Mouse (Mus musculus) thymus, adult 2 months (tissue): ENCODE measurements around the gene Tmed10. TPM values are rescaled to one million over a fixed set of nuclear protein-coding genes. Genes with fewer than 3 reads are reported as not detected.

Experiments used
- DNase-seq: peaks from one replicate; pipeline ENCODE4 v3.0.0; 2021
- H3K27ac ChIP-seq: fragments of 200-500 bp; 2 replicates; pipeline ENCODE4 v1.5.1; 2012; ENCODE audit warnings: low read length, control low read depth; ENCODE audit not compliant: control insufficient read depth, insufficient read depth
- H3K27me3 ChIP-seq: fragments of 200-500 bp; 2 replicates; pipeline ENCODE4 v1.6.1; 2012; ENCODE audit warnings: mild to moderate bottlenecking, low read length, moderate library complexity, mixed read lengths; ENCODE audit not compliant: control insufficient read depth, insufficient read depth
- H3K36me3 ChIP-seq: fragments of 200-500 bp; 2 replicates; pipeline ENCODE4 v1.6.1; 2012; ENCODE audit warnings: mild to moderate bottlenecking, low read length, moderate library complexity; ENCODE audit not compliant: control insufficient read depth, insufficient read depth
- H3K4me1 ChIP-seq: fragments of 200-500 bp; replicated peaks from 2 replicates; pipeline ENCODE4 v1.6.1; 2012; ENCODE audit warnings: low read length; ENCODE audit not compliant: control insufficient read depth, insufficient read depth
- H3K4me3 ChIP-seq: fragments of 200-500 bp; 2 replicates; pipeline ENCODE4 v1.5.1; 2012; ENCODE audit warnings: mild to moderate bottlenecking, low read length, control low read depth, moderate library complexity; ENCODE audit not compliant: control insufficient read depth, insufficient read depth
- CTCF ChIP-seq: fragments of 200-500 bp; IDR thresholded peaks from 2 replicates; pipeline ENCODE4 v1.5.1; 2012; ENCODE audit warnings: mild to moderate bottlenecking, control low read depth, low read length, moderate library complexity, borderline replicate concordance; ENCODE audit not compliant: control insufficient read depth, poor library complexity, insufficient read depth; ENCODE audit errors: extremely low read depth
- POLR2A ChIP-seq: fragments of 200-500 bp; IDR thresholded peaks from 2 replicates; pipeline ENCODE4 v1.6.1; 2012; ENCODE audit warnings: mild to moderate bottlenecking, low read length, control low read depth, moderate library complexity; ENCODE audit not compliant: control insufficient read depth, poor library complexity, insufficient read depth; ENCODE audit errors: extremely low read depth
- WGBS: fragments of 180-500 bp; shearing (Covaris S2); methylation state at CpG from one replicate; pipeline ENCODE4 v1.1.7; 2018; 5-methylcytosine and 5-hydroxymethylcytosine counted together
- polyA plus RNA-seq: library from polyadenylated mRNA; depleted of rRNA; stranded (reverse); fragments of >200 nt; gene quantifications from 2 replicates; pipeline ENCODE4 v1.2.3, GENCODE M21; 2012

Tmed10 gene
- polyA plus RNA-seq, 1 experiment: 152 TPM

DNA sequence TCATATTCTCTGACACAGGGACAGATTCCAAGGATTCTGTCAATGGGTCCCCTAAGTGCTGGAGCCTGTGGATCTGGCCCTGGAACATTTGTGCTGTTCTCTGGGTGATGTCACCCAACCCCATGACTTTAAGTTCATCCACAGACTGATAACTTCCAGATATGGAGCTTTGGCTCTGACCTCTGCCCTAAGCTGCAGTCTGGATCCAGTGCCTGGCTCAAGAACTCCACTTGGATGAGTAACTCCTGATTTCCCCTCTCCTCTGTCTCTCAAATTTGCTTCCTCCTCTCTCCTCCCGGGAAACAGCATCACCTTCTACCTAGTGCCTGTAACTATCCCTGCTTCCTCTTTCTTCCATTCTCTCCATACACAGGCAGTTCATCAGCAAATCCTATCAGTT, 5.7 kb upstream of the Tmed10 start:
- Histone ChIP-seq H3K4me3 (no peak overlapping the region), H3K36me3 (no peaks in the 10 kb centered on the region), H3K27ac (no peak overlapping the region), H3K27me3 (no peaks in the 10 kb centered on the region), H3K4me1 (peaks cover 8% of the 10 kb centered on the region)
- no peak for DNase-seq
- 83% methylated on average over 1 of the region's 1 CpGs for WGBS
- TF ChIP-seq CTCF (no peak), POLR2A (no peak)

DNA sequence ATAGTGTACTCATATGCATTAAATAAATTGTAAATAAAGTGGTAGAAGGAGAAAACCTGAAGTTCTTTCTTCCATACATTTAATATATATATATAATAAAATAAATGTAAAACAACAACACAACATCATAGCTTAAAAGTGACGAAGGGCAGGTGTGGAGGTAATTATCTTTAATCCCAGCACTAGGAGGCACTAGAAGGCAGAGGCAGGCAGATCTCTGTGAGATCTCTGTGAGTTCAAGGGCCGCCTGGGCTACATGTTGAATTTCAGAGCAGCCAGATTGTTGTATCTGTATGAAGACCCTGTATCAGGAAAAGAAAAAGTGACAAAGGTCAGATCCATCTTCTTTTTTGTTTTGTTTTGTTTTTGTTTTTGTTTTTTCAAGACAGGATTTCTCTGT, 3.6 kb upstream of the Tmed10 start:
- Histone ChIP-seq H3K4me1 (peaks cover 7% of the 10 kb centered on the region), H3K4me3 (no peak overlapping the region), H3K36me3 (no peaks in the 10 kb centered on the region), H3K27me3 (no peaks in the 10 kb centered on the region), H3K27ac (no peak overlapping the region)
- TF ChIP-seq POLR2A: no peak
- DNase-seq: no peak
- WGBS: 93% methylated on average over 2 of the region's 2 CpGs

DNA sequence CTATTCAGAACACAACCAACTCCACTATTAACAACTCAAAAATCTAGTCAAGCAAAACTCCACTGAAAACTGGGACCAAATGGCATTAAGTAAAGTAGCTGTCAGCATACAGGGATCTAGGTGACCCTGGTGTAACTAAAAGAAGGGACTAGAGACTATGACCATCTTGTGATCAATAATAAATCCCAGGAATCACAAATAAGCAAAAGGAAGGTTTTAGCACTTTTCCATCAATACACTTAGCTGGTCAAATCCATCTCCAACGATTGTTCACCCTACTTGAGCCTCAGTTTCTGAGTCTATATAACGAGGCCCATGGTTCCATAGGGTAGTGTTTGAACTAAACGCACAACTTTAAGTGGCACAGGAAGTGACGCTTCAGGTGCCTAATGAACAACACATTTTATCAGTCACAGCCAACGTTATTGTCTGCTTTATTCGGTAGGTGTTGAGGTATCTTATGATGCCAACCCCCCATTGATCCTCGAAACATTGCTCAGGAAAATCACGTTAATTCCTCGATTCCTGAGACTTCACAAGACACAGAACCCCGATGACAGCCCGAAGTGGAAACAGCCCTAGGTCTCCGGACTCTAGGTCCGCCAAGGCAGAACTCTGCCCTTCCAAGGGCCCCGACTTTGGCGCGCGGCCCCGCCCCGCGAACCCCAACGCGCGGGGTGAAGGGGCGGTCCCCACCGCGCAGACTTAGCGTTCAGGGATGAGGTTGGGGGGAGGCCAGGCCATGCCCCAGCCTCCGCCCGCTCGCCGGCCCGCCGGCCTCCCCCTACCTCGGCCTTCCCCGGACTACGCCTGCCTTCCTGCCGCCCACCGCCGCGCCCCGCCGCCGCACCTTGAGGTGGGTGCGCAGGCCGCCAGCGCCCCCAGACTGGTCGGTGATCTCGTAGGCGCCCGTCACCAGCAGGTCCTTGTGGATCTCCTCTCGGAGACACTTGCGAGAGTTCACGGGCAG, 771 bp downstream of the Tmed10 start:
- H3K4me1 ChIP-seq: peaks cover 9% of the 10 kb centered on the region

DNA sequence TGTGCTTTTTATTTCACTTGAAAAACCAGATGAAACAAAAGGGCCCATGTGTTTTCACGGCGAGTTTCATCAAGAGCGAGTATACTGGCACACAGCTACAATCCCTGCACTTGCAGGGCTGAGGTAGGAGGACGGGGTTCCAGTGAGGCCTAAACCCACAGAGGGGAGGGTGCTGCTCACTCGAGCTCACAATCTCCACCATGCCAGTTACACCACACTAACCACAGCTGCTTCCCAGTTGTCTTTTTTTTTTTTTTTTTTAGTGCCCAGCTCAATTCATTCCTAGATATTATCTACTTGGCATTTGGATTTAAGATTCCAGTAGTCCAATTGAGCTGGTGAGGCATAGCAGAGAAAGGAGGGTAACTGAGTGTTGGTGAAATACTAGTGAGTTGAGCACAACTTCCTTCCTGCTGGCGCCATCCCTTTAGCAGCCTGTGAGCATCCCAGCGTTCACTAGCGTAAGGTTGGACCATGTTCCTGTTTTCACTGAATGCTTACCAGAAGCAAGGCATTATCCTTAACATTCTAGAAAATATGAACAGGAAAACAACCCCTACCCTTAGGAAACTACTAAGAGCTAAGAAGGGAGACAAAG, 2.5 kb downstream of the Tmed10 start:
- H3K4me1 ChIP-seq: peaks cover 9% of the 10 kb centered on the region
- no peak overlapping the region for H3K27ac ChIP-seq
- TF ChIP-seq POLR2A: no peak
- no peak for TF ChIP-seq CTCF
- 12% methylated on average over 8 of the region's 8 CpGs for WGBS
- no peak for DNase-seq
- H3K27me3 ChIP-seq: no peaks in the 10 kb centered on the region
- no peaks in the 10 kb centered on the region for H3K36me3 ChIP-seq
- no peak overlapping the region for H3K4me3 ChIP-seq

More for the DNA sequence above, 771 bp downstream of the Tmed10 start:
- under 1% methylated on average over 51 of the region's 53 CpGs for WGBS
- Histone ChIP-seq H3K36me3 (no peaks in the 10 kb centered on the region), H3K27me3 (no peaks in the 10 kb centered on the region), H3K4me3 (peak overlapping the region; percentile 86), H3K27ac (no peak overlapping the region)
- TF ChIP-seq POLR2A (peak; percentile 51), CTCF (no peak; the same call in 1 of the 2 replicates)
- DNase-seq: peak; percentile 77

DNA sequence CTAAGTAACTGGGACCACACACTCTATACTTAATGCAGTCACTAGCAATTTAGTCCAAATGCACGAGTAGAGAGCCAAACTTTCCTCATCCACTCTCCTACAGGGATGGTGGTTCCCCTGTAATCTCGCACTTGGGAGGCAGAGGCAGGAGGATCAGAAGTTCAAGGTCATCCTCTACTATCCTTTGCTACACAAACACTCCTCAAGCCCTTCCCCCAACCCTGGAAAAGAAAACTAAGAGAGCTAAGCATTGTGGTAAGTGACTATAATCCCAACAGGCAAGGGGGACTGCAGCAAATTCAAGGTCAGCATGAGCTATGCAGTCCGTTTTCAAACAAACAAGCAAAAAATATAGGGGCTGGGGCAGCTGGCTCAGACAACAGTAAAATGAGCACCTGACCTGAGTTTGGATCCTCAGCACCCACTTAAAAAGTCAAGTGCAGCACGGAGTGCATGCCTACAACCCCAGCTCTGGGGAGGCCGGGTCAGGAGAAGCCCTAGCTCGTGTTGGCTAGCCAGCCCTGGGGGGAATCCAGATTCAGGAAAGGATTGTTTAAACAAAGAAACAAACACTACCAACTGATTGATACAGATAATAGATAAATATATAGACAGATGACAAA, 6.1 kb downstream of the Tmed10 start:
- H3K4me1 ChIP-seq: peaks cover 13% of the 10 kb centered on the region
- no peak for TF ChIP-seq POLR2A
- no peak for TF ChIP-seq CTCF
- WGBS: 83% methylated on average over 6 of the region's 6 CpGs

DNA sequence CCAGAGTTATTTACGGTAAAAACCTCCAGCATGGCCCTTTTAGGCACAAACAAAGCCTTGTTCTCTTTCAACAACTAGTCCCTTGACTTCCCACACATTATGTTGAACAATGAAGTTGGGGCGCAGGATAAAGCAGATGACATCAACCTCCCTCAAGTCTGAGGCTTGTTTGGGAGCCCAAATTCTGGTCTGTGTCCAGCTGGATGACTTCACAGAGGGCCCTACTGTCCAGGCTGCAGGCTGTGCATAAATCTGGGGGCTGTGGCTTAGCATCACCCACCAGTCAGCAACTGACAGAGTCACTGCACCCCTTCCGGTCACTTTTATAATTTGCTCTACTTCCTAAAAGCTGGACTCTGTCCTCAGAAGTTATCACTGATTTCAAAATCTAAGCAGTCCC, 8.4 kb downstream of the Tmed10 start:
- H3K4me3 ChIP-seq: no peak overlapping the region
- no peak overlapping the region for H3K27ac ChIP-seq
- H3K4me1 ChIP-seq: peaks cover 4% of the 10 kb centered on the region
- no peaks in the 10 kb centered on the region for H3K27me3 ChIP-seq
- DNase-seq: no peak
- no peak for TF ChIP-seq CTCF
- no peak for TF ChIP-seq POLR2A
- H3K36me3 ChIP-seq: no peaks in the 10 kb centered on the region; the same call in 1 of the 2 replicates
- WGBS: 86% methylated on average over 3 of the region's 3 CpGs

More for the DNA sequence above, 6.1 kb downstream of the Tmed10 start:
- no peak for DNase-seq
- Histone ChIP-seq H3K27ac (no peak overlapping the region), H3K27me3 (no peaks in the 10 kb centered on the region), H3K4me3 (no peak overlapping the region), H3K36me3 (no peaks in the 10 kb centered on the region)
